Mouse (Mus musculus): ENCODE data around the gene Dmpk.
"Not testable (repeated sequence)": the region's sequence is repeated elsewhere in the genome, so short reads cannot be mapped to it uniquely, and the experiment has no call there.

Gene Dmpk

DNA sequence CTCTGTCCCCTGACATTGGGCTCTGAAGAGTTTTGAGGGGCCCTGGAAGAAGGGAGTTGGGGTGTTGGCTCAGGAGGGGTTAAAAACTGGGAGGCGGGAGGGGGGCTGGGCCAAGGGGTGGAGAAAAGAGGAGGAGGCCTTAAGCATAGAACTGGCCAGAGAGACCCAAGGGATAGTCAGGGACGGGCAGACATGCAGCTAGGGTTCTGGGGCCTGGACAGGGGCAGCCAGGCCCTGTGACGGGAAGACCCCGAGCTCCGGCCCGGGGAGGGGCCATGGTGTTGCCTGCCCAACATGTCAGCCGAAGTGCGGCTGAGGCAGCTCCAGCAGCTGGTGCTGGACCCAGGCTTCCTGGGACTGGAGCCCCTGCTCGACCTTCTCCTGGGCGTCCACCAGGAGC, at the start of gene Dmpk:
TSS of gene Dmpk (plus strand) at position 149 of the 400 bp plus-strand sequence.
- DNase-seq (ENCODE audit: low spot score): no peak

DNA sequence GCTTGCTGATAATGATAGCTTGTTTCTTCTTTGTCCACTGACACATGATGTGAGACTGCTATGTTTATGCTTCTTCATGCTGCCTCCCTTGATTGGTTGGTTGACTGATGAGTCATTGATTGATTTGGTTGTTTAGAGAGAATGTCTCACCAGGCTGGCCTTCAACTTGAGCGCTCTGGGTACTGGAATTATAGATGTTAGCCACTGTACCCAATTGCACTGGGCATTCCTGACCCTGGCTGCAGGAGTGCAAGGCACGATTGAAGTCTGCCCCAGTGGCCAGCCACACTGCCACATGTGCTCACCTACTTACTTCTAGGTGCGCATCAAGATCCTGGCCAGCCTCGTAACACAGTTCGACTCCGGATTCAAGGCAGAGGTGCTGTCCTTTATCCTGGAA, 39.0 kb upstream of the Dmpk start:
- DNase-seq (ENCODE audit: low spot score): no peak

DNA sequence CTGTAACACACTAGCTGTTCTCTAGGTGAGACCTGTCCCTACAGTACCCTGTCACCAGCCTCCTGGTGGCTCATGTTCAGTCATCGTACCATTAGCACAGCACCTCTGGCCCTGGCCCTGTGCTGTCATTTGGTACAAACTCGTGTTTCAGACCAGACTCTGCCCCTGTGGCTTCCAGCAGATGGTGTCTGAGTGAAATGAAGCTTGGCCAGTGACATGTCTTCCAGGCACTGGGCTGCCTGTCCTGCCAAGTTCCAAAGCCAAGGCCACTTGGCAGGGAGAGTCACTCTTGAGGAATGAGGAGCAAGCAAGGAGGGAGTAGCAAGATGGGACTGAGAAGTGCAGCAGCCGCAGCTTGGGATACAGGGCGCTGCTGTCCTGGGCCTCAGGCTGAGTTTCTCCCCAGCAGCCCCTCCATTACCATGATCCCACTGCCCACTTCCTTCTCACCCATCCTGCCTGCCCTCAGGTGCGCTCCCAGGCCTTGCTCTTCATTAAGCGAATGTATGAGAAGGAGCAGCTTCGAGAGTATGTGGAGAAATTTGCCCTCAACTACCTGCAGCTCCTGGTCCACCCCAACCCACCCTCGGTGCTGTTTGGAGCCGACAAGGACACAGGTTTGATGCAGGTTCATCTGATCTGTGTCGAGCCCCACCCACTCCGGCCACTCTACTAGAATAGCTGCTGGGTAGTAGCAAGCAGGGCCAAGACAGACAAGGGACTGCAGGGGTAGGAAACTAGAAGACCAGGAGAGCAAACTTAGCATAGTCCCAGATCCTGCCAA, 37.2 kb upstream of the Dmpk start:
- peak; percentile 61 for DNase-seq (ENCODE audit: low spot score)

DNA sequence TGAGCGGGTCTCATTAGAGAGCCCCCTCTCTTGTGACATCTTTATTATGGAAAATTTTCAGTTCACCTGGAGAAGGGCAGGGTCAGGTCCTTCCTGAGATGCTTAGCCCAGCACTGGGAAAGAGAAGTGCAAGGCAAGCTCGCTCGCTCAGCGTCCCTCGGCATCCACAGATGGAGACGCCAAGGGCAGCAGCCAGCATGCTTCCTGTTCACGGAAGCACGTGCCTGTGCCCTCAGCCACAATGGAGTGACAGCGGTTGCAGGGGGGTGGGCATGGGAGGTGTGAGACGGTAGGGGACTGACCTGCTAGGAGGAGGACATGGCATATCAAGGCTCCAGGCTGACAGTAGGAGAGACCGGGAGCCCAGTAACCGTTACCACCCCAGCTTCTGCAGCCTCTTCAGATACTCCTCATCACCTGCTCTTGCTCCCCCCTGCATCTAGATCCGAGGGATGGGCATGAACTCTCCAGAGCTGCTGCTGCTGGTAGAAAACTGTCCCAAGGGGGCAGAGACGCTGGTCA, 35.6 kb upstream of the Dmpk start:
- DNase-seq (ENCODE audit: low spot score): no peak

DNA sequence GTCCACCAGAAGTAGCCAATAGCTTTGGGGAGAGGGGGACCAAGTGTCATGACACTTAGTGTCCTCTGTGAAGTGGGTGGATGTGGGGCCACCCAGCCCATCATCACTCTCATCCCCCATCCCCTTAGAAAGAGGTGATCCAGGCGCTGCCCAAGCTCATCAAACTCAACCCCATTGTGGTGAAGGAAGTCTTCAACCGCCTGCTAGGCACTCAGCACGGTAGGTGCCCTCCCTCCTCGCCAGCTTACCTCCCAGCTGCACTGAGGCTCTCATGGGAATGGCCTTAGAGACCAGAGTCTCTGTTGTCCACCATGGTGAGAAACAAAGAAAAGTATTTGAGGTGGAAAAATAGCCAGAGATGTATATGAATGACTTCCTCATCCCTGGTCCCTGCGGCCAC, 34.4 kb upstream of the Dmpk start:
- no peak for DNase-seq (ENCODE audit: low spot score)

DNA sequence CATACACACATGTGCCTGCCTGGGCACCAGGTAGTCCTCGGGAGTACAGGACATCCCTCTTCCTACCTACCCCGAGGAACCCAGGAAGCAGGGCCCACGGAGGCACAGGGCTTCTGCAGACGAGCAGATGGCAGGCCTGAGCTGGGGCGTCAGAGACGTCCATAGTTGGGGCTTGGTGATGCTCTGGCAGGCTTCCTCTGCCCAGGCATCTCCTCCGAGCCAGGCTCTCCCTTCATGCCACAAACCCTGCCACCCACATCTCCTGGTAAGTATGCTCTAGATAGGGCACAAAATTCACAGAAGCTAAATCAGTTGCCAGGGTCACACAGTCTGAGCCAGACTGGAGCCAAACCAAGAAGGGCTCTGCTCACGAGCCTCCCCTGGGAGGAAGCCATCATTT, 33.5 kb upstream of the Dmpk start:
- DNase-seq (ENCODE audit: low spot score): no peak

DNA sequence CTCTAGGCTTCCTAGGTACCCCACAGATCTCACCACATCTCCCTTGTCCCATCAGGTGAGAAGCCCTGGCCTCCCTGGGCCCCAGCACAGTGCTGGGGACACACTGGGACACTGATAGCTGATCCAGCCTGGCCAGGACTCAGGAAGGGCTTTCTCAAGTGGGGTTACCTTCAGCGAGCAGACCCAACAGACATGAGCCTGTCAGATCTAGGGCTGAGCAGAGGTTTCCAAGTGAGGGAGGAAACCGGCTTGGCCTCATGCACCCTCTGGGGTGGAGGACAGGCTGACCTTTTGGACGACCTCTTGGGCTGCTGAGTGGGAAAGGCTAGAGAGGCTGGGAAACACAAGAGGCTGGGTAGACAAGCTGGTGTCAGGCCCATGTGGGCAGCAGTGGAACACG, 32.5 kb upstream of the Dmpk start:
- no peak for DNase-seq (ENCODE audit: low spot score)

DNA sequence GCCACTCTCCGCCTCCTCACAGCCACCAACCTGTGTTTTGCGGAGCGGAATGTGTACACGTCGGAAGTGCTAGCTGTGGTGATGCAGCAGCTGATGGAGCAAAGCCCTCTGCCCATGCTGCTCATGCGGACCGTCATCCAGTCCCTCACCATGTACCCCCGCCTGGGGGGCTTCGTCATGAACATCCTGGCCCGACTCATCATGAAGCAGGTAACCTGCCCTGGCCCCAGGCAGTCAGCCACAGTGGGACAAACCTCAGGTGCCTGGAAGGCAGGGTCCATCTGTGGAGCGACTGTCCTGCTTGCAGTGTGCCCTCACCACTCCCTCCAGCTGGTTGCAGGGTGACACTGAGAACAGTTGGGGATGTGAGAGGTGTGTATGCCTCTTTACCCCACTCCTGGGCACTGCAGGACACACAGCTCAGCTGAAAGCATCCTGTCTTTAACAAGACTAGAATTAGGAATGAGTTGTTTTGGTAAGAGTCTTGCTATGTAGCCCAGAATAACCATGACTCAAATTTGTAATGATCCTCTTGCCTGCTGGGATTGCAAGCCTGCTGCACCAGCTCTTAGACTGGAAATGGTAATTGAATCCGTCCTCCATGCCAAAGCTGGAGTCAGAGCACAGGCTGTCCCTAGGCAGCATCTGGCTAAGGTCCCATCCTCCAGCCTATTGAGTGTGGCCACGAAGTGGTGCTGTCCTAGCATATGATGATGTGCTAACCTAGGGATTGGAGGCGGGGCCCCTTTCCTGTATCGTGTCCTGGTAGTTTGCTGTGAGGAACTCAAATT, 31.1 kb upstream of the Dmpk start:
- no peak for DNase-seq (ENCODE audit: low spot score)

DNA sequence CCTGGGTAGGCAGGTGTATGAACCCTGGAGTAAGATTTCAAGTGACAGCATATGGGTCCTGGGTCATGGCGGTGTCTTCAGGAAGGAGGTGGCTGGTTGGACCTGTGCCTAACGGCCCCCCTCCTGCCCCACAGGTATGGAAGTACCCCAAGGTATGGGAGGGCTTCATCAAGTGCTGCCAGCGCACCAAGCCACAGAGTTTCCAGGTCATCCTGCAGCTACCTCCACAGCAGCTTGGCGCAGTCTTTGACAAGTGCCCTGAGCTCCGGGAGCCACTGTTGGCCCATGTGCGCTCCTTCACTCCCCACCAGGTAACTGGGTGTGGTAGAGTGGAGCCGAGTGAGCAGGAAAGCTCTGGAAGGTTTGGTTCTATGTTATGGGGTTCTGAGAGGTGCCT, 30.5 kb upstream of the Dmpk start:
- DNase-seq (ENCODE audit: low spot score): no peak

DNA sequence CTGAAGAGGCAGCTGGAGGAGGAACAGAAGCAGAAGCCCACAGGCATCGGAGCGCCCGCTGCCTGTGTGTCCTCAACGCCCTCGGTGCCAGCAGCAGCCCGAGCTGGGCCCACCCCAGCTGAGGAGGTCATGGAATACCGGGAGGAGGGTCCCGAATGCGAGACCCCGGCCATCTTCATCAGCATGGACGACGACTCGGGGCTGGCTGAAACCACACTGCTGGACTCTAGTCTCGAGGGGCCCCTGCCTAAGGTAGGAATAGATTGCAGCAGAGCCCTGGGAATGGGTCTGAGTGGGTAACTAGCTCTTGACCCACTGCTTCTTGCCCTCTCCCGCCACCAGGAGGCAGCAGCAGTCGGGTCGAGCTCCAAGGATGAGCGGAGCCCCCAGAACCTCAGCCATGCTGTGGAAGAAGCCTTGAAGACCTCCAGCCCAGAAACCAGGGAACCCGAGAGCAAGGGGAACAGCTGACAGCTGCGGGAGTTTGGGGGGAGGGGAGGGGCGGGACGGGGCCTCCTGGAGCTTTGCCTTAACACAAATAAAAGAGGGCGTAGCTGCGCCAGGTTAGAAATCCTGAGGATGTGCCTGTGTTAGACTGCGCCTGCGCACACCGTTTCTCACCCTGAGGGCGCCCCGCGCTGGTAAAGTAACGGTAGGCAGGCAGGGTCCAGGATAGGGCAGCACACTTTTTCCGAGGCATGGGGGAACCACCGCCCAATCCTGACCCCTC, 29.4 kb upstream of the Dmpk start, which contains the start of gene Rsph6a:
TSS of gene Rsph6a (plus strand) at position 644 of the 730 bp plus-strand sequence.
- no peak for DNase-seq (ENCODE audit: low spot score)

DNA sequence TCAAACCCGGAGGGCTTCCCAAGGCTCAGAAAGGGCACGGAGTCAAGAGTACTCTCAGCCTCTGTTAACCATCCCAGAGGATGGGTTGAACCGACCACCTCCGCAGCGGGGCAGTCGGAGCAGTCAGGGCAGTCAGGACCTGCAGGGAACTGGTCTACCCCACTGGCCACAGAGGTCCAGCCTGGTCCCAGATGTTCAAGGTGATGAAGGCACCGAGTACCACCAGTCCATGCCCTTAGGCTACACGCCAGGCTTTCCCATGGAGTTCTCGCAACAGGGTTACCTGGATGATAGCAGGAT, 28.9 kb upstream of the Dmpk start:
- DNase-seq (ENCODE audit: low spot score): no peak

DNA sequence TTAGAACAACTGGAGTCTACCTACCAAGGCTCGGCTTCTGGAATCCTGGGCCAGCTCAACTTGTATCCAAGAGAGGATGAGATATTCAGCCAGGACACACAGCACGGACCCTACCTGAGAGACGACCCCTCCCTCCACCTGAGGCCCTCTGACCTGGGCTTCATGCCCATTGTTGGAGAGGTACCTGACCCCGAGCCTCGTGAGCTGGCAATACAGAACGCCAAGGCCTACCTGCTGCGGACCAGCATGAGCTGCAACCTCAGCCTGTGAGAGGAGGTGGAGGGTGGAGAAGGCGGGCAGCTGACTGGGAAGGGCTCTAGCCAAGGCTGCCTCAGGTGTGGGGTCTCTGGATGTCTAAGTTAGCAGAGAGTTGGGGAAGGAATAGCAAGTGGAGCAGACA, 28.5 kb upstream of the Dmpk start:
- no peak for DNase-seq (ENCODE audit: low spot score)

DNA sequence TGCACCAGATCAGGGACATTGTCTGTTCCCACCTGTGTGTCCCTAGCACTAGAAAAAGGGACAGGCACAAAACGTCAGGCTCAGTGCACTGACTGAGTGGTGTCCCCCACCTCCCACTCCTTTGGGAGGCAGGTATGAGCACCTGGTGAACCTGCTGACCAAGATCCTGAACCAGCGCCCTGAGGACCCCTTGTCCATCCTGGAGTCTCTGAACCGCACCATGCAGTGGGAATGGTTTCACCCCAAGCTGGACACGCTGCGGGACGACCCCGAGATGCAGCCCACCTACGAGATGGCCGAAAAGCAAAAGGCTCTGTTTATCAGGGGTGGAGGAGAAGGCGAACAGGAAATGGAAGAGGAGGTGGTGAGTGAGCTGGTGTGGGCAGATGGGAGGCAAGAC, 26.2 kb upstream of the Dmpk start:
- no peak for DNase-seq (ENCODE audit: low spot score)

DNA sequence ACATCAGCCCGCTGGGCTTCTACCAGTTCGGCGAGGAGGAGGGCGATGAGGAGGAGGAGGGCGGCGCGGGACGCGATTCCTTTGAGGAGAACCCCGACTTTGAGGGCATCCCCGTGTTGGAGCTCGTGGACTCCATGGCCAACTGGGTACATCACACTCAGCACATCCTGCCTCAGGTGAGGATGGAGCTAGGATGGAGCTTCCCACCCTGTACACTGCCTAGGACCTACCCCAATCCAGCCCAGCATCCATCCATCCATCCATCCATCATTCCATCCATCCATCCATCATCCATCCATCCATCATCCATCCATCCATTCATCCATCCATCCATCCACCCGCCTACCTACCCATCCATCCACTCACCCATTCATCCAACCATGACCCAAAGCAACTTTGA, 17.8 kb upstream of the Dmpk start:
- DNase-seq (ENCODE audit: low spot score): no peak

DNA sequence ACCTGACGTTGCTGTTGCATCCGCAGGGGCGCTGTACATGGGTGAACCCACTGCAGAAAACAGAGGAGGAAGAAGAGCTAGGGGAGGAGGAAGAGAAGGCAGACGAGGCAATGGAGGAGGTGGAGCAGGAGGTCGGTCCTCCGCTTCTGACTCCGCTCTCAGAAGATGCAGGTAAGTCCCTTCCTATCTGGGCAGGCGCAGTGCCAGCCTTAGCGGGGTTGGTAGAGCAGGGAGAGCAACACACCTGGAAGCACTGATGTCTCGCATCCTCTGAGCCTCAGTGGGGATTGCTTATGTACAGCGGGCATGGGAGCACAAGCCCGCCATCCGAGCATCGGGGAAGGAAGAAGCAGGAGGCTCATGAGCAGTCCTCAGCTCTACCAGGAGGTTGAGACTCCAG, 16.6 kb upstream of the Dmpk start:
- DNase-seq (ENCODE audit: low spot score): no peak

DNA sequence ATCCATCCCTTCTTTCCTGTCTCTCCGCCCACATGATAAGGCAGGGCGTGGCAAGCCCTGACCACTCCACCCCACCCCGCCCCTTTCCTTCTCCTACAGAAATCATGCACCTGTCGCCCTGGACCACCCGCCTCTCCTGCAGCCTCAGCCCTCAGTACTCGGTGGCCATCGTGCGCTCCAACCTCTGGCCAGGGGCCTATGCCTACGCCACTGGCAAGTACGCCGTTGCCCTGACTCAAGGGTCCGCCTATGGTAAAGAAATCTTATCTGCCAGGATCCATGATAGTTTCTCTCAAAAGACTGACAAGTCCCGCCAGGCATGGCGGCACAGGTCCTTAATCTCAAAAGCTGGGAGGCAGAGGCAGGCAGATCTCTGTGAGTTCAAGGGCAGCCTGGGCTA, 15.7 kb upstream of the Dmpk start:
- no peak for DNase-seq (ENCODE audit: low spot score)

DNA sequence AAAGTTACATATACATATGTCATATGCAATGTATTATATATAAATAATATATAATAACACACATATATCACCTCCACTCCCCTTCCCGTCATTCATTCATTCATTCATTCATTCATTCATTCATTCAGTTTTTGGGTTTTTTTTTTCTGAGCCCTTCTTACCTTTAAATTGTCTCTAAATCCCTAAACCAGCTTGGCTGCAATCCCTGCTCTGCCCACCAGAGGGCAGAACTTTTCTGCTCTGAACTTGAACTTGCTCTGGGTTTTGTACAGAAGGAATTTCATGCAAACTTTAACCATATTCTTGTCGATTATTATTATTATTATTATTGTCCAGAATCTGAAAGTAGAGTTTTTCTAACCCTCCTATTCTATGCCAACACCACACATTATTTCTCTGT, 14.9 kb upstream of the Dmpk start:
- no peak for DNase-seq (ENCODE audit: low spot score)

DNA sequence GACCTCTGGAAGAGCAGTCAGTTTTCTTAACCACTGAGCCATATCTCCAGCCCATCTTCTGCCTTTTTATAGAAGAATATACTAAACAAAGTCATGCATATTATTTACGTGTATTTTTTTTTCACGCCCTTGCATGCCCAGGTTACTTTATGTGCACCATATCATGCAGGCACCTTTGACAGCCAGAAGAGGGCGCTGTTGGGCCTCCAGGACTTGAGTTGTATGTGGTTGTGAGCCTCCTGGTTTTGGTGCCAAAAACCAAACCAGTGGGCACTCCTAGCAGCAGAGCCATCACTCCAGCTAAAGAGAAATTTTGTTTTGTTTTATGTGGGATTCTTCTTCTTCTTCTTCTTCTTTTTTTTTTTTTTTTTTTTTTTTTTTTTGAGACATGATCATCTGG, 14.1 kb upstream of the Dmpk start:
- DNase-seq (ENCODE audit: low spot score): no peak

DNA sequence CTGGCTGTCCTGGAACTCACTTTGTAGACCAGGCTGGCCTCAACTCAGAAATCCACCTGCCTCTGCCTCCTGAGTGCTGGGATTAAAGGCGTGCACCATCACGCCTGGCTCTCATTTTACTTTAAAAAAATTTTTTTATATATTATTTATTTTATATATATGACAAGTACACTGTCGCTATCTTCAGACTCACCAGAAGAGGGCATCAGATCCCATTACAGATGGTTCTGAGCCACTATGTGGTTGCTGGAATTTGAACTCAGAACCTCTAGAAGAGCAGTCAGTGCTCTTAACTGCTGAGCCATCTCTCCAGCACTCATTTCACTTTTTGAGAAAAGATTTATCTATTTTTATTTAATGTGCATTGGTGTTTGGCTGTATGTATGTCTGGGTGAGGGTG, 12.6 kb upstream of the Dmpk start:
- not testable (repeated sequence) for DNase-seq (ENCODE audit: low spot score)

DNA sequence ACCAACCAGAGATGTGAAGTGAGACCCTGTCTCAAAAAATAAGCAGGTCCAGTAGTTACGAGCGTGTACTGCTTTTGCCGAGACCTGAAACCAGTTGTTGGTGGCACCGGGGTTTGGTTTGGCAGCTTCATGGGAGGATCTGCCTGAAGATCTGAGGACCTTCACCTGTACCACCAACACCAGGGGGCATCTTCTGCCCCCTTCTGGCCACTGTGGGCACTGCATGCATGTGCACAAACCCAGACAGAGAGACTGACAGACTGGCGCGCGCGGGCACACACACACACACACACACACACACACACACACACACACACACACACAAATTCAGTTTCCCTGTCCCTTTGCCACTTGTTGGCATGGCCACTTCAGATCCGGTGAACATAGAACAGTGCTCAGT, 10.1 kb upstream of the Dmpk start:
- no peak for DNase-seq (ENCODE audit: low spot score)

DNA sequence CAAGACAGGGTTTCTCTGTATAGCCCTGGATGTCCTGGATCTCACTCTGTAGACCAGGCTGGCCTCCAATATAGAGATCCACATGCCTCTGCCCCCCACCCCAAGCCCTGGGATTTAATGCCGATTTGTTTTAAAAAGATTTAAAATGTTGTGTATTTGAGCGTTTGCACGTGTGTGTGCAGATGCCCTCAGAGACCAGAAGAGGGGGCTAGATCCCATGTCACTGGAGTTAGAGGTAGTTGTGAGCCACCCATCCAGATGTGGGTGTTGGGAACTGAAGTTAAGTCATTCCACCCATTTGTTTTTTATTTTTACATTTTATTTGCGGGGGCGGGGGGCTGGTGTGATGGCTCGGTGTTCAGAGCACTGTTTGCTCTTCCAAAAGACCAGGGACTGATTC, 9.2 kb upstream of the Dmpk start:
- DNase-seq (ENCODE audit: low spot score): no peak

DNA sequence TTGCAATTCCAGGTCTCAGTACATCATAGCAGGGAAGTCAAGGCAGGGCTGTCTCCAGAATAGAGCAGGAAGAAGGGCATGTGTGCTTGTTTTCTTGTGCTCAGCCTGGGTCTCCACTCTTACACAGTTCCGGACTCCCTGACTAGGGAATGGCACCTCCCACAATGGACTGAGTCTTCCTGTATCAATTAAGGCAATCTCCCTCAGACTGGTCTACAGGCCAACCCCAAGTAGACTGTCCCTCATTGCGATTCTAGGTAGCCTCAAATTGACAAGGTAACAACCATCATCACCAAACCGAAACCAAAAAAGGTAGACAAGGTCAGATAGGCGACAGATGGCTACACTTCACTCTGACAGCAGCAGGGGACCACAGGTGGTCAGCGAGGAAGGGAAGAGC, 8.4 kb upstream of the Dmpk start:
- DNase-seq (ENCODE audit: low spot score): no peak
